Mouse (Mus musculus): ENCODE results near the gene Dock6.
A peak's percentile ranks its signal among the peaks of the same experiment; 100 is the strongest.
"Not testable (repeated sequence)": the region's sequence is repeated elsewhere in the genome, so short reads cannot be mapped to it uniquely, and the experiment has no call there.

Gene Dock6

DNA sequence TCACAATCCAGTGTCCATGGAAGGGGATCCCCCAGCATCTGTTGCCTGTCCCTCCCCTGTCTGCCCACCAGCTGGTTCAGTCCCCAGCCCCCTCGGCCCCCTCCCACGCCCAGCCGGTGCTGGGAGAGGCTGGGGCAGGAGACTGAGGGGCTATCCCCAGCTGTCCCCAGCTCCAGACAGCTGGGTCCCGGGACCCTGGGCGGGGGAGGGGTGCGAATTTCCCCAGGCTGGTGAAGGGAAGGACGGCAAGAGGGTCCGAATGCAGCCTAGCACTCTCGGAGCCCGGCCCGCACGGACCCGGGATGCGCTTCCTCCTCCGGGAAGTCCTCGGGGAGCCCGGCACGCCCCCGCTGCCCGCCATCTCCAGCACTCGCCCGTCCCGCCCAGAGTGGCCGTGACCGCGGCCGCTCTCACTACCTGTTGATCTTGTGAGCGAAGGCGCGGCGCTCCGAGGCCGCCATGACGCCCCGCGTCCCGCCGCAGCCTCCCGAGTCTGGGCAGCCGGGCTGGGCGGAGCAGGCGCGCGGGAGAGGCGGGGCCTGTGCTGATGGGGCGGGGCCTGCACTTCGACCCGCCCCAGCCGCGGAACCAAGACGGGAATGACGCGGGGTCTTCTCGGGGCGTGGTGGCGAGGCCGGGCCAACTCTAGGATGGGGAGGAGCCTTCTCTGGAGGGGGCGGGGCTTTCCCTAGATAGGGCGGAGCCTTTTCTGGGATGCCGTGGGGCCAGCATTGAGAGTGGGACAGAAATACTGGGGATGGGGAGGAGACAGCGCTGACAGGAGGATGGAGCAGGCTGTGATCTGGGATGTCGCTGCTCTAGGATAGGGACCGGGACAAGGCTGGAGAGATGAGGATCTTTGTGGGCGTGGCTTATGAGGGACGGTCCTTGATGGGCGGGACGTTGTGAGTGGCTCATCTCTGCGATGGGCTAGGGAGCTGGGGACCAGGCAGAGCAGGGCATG lies at the start of gene Dock6:
Gene Dock6, minus strand, starts transcription at position 508 of the 964 bp plus-strand sequence.
- peak; percentile 95 for DNase-seq (ENCODE audit: inconsistent ontology term)

DNA sequence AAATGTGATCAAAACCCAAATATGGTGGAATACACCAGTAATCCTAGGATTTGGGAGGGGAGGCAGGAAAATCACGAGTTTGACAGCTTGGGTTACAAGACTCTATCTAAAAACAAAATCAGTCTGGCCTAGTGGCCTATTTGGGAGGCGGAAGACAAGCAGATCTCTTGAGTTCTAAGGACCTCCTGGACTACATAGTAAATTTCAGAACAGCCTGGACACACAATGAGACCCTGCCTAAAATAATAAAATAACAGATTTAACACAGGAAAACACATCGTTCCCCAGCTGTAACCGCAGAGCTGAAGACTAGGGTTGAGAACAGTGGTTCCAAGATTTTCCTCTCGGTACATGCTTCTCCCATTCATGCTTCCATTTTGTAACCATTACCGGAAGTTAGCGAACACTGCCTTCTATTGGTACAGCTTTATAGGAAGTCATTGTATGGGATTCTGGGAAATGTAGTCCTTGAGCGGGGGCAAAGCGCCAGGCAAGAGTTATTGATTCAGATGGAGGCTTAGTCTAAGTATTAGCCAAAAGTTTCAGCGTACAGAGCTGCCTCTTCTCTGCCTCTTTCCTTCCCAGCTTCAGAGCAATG lies 48.9 kb upstream of the Dock6 start:
- peak; percentile 70 for DNase-seq (ENCODE audit: inconsistent ontology term)

DNA sequence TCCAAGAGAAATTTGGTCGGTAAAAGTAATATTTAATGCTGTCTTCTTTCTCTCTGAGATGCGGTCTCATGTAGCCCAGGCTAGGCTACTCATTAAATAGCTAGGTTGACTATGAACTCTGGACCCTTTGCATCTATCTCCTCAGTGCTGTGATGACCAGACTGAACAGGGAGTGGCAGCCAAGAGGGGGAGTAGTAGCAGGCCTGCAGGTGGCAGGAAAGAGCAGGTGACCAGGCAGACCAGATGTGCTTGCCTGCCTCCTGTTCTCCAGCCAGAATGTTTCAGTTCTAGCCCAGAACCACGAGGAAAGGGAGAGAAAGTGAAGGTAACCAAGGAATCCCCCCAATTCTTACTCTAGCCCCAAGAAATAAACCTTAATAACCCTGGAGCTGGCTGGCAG lies 36.8 kb upstream of the Dock6 start:
- DNase-seq (ENCODE audit: inconsistent ontology term), result no peak

DNA sequence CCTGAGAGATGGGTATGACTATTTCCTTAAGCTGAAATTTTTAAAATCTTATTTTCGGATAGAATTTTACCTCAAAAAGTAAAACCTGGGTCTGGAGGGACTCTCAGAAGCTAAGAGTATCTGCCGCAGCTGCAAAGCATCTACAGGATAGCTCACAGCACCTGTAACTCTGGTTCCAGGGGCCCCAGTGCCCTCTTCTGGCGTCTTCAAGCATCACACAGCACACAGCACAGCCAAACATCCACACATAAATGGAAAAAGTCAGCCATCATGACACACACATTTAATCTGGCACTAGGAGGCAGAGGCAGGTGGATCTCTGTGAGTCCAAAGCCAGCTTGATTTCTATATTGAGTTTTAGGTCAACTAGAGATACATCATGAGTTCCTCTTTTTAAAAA lies 24.2 kb upstream of the Dock6 start:
- DNase-seq (ENCODE audit: inconsistent ontology term), result no peak

DNA sequence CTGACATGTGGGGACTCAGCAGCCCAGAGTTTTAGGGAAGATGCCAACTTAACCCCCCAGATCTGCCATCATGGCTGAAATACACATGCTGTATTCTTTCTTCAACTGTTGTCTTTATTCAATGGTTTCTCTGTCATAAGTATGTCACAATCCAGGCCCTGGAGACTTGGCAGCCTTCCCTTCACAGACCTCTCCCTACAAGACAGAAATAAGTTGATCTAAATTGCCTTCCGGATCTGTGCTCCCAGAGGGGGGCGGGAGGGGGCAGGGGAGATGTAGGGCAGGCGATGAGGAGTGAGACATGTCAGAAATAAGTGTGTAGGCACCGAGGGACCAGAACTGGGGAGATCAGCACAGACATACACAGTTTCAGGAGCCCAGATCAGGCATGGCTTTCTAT lies 19.8 kb upstream of the Dock6 start:
- peak; percentile 35 for DNase-seq (ENCODE audit: inconsistent ontology term)

DNA sequence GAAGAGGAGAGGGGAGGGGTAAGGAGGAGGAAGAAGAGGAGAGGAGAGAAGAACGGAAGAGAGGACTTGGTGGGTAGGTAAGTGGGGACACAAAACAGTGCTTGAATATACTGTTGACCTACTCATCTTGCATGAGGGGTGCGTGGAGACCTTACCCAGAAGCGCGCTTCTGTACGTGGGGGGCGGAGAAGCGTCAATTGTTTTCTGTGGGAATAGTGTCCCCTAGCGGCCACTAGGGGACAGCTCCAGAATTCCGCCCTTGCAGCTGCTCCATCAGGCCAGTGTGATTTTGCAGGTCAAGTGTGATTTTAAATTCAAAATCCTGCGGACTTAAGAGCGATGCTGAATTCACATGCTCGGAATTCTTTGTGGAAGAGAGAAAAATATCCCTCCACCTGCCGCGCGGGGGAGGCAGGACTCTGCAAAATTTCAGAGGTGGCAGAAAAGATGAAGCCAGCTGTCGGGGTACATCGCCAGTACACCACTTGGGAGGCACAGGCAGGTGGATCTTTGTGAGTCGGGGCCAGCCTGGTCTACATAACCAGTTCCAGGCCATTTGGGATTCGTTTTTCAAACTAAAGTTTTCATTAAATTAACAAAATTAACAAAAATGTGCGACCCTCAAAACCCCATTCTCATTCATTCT lies 18.6 kb upstream of the Dock6 start:
- DNase-seq (ENCODE audit: inconsistent ontology term), result peak; percentile 31

DNA sequence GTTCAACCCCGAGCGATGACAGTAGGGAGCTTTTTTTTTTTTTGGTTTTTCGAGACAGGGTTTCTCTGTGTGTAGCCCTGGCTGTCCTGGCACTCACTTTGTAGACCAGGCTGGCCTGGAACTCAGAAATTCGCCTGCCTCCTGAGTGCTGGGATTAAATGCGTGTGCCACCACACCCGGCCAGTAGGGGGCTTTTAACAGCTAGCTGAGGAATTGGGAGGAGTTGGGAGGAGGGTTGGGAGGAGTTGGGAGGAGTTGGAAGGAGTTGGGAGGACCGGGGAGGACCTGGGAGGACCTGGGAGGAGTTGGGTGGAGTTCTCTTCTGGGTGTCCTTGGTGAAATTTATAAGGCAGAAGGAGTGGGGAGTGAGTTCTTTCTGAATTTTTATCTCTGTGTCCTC lies 16.9 kb upstream of the Dock6 start:
- not testable (repeated sequence) for DNase-seq (ENCODE audit: inconsistent ontology term)

DNA sequence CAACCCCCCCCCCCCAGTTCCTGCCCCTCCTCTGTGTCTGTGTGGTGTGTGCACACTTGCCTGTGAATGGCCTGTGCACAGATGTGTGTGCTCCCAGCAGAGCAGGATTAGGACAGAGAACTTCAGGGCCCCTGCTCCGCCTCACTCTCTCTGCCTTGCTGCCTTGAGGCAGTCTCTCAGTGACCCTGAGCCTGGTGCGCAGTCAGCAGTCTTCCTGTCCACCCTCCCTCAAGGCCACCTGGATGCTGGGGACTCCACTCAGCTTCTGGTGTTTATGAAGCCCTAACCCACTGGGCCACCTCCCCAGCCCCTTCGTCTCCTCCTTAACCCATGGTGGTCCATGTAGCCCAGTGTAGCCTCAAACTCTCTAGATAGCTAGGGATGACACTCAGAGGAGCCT lies 15.3 kb upstream of the Dock6 start:
- DNase-seq (ENCODE audit: inconsistent ontology term), result no peak

DNA sequence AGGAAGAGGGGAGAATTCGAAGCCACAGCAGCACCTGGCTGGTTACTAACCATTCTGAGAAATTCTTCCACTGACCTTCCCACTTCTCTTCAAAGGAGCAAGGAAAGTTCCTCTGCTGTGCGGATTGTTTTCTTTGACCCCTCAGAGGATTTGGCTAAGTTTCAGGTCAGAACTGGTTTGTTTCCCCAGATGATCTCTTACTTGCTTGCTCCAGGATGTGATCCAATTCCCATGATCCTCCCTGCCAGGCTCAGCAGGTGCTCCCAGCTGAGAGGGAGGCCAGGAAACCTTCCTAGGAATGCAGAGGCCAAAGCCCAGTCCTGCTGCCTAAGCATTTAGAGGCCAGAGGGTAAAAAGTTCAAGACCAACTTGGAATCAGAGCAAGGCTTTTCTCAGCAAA lies 14.2 kb upstream of the Dock6 start:
- peak; percentile 69 for DNase-seq (ENCODE audit: inconsistent ontology term)

DNA sequence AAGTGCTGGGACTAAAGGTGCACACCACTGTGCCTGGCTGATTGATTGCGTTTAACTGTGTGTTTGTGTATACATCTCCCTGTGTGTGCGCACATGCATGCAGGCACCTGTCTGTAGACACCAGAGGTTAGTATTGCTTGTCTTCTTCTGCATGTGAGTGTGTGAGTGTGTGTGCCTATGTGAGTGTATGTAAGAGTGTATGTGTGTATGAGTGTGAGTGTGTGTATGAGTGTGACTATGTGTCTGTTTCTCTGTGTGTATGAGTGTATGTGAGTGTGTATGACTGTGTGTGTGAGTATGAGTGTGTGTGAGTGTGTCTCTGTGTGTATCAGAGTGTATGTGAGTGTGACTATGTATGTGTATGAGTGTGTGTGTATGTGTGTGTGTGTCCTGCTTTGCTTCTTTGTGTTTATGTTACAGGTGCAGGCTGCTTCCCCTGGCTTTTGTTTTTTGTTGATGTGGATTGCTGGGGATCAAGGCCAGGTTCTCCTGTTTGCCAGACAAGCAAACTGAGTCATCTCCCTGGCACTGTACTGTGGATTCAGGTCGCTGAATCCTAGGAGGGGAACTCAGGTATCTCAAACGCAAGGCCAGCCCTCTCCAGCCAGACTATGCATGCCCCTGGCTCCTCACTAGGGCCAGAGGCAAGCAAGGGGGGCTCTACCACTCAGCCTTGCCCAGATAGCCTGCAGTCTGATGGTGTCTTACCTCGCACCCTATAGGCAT lies 13.4 kb upstream of the Dock6 start:
- DNase-seq (ENCODE audit: inconsistent ontology term), result no peak

DNA sequence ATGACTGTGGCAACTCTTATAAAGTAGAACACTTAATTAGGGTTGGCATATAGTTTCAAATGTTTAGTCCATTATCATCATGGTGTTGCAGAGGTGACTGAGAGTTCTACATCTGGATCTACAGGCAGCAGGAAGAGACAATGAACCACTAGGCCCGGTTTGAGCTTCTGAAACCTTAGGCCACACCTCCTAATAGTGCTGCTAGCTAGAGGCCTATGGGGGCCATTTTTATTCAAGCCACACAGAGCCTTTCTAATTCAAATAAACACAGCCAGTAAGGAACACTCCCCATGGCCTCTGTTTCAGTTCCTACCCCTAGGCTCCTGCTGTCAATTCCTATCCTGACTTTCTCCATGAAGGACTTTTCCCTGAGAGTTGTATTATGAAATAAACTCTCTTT lies 9.7 kb upstream of the Dock6 start:
- no peak for DNase-seq (ENCODE audit: inconsistent ontology term)

DNA sequence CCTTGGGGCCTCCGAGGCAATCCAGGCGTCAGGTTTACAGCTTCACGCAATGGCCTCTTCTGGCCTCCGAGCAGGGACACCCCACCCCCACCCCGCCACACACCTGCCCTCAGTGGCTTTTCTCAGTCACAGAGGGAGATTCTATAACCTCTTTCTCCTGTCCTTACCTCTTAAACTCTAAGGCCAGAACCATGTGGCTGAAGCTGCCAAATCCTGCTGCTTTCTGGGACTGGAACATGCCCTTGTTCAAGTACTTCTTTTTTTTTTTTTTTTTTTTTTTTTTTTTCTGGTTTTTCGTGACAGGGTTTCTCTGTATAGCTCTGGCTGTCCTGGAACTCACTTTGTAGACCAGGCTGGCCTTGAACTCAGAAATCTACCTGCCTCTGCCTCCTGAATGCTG lies 7.9 kb upstream of the Dock6 start:
- not testable (repeated sequence) for DNase-seq (ENCODE audit: inconsistent ontology term)

DNA sequence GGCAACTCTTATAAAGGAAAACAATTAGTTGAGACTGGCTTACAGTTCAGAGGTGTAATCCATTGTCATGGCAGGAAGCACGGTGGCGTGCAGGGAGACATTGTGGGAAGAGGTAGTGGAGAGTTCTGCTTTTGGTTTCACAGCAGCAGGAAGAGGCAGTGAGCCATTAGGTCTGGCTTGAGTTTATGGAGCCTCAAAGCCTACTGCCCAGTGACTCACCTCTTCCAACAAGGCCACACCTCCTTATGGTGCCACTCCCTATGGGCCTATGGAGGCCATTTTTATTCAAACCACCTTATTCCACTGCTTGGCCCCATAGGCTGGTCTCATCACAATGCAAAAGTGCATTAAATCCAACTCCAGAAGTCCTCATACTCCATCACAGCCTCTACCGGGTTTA lies 7.2 kb upstream of the Dock6 start:
- DNase-seq (ENCODE audit: inconsistent ontology term), result no peak

DNA sequence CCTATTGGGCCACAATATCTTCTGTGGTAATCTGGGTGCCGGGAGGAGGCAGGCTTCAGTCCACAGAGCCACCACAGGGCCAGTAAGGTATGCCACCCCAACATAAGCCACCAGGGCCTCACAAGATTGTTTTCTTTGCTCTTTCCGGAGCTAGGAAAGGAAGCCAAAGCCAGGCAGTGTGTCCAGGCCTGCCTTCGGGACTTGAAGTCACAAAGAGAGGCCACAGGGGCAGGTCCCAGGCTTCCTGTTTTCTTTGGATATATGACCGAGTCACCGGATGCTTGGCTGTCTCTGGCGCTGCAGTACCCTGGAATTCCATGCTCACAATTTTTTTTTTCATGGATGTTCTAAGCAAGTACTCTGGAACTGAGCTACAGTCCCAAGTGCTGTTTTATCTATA lies 5.6 kb upstream of the Dock6 start:
- no peak for DNase-seq (ENCODE audit: inconsistent ontology term)

DNA sequence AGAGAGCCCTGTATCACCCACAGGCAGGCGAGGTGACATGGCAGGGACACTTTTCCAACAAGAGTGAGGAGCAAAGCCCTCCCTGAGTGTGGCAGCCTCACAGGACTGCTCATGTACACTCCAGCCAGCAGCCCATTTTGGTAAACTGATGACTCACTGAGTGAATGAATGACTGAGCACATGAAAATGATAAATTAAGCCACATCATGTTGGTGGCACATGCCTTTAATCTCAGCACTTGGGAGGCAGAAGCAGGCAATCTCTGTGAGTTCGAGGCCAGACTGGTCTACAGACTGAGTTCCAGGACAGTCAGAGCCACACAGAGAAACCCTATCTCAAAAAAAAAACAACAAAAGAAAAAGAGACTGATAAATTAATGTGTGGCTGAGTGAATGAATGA lies 5.1 kb upstream of the Dock6 start:
- no peak for DNase-seq (ENCODE audit: inconsistent ontology term)

DNA sequence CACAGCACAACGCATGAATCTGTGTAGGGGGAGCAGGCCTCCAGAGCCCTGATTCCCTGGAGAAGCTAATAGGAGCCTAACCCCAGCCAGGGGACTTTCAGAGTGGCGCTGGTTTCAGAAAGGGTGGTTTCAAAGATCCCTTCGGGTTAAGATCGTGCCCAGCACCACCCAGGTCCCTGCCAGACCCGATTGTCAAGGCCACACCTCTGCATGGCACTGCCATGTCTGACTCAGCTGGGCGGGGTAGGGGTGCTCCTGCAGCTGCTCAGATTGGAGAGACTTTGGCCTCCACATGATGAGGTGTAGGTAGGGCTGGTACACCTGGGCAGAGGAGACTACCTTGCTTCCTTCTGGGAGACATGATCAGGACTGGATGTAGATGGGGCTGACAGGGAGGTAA lies 2.5 kb upstream of the Dock6 start:
- DNase-seq (ENCODE audit: inconsistent ontology term), result no peak

DNA sequence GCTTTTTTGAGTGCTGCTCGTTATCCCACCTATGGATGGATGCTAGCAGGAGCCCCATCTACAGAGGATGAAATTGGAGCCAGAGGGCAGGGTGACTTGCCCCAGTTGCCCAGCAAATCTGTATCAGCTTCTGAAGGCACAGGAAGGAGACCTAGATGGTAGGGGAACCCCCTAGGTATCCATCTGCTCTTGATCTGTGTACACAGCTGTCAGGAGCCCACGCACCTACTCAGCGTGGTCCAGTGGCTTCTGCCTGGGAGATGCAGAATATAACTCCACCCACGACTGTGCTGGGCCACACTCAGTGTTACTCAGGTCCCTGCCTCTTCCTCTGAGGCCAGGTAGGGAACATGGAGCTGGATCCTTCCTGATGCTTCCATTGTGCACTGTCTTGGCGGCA lies 1.5 kb upstream of the Dock6 start:
- DNase-seq (ENCODE audit: inconsistent ontology term), result no peak

DNA sequence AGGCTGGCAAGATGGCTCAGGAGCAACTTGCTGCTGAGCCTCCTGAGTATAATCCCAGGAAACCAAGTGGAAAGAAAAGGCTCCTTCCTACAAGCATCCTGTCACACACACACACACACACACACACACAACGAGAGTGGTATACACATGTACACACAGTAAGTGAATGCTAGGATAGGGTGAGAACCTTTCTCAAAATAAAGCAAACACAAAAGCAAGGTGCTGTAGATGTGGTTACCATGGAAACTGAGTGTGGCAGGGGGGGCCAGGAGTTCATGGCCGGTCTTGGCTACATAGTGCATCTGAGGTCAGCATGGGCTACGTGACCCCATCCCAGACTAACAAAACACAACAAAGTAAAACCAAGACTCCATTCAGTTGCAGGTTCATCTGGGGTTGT lies 1.4 kb downstream of the Dock6 start:
- no peak for DNase-seq (ENCODE audit: inconsistent ontology term)

DNA sequence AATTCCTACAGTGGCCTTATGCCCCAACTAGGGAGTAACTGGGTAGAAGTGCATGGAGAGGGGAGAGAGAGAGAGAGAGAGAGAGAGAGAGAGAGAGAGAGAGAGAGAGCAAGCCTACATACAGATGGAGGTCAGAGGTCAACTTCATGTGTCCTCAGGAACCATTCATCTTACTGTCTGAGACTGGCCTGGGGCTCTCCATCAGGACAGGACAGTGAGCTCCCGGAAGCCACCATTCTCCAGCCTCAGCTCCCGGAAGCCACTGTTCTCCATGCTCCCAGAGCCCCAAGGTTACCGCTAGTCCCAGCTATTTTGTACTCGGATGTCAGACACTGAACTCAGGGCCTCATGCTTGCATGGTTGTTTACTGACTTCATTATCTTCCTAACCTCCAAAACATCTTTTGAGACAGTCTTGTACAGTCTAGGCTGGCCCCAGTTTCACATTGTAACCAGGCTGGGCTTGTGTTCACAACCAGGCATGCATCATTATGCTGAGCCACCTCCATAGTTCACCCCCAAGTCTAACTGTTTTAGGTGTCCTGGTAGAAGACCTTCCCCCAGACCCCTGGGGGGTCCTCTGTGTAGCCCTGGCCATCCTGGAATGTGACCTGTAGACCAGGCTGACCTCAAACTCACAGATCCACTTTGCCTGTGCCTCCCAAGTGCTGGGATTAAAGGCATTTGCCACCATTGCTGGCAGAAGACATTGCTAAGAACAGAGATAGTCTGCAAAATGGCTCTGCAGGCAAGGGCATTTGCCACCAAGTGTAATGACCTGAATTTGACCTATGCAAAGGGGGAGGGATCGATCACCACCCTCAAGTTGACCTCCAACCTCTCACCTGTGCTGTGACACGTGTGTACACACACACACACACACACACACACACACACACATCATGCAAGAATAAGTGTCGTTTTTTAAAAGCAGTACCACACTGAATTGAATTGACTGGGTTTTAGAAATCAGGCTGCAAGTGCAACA lies 2.5 kb downstream of the Dock6 start:
- no peak for DNase-seq (ENCODE audit: inconsistent ontology term)

DNA sequence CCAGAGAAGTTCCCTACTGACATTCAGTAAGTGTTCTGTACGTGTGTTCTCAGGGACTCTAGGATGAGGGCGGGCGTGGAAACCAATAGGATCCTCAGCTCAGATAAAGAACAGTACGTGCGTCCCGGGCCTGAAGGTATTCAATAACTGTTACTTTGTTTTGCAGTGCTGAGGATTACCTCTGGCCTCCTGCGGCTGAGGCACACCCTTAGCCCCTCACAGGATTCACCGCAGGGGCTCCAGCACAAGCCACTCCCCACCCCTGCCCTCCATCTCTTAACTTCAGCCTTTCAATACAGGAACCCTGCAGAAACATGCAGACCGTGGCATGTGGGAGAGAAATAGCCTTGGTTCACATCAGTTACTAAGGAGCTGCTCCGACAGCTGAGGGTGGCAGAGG lies 4.5 kb downstream of the Dock6 start:
- no peak for DNase-seq (ENCODE audit: inconsistent ontology term)

DNA sequence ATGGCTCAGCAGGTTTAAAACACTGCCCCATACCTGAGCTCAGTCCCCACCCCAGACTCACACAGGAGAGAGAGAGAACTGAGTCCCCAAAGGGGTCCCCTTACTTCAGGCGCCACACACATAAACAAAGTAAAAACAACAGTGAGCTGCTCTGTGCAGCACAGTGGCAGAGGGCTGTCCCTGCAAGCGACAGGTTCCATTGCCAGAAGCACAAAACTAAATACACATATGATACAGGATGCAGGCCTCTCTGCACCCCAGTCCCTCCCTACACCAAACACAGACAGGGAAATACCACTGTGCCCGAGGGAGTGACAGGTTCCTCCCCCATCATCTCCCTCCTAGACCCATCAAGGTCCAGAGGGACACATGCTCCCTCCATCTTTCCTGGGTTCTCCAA lies 5.0 kb downstream of the Dock6 start:
- DNase-seq (ENCODE audit: inconsistent ontology term), result no peak

All from Muller cell, postnatal 12 days (primary cell).